Mouse (Mus musculus) heart, postnatal 36 days (tissue): ENCODE measurements around the gene Dnajc25. TPM values are rescaled to one million over a fixed set of nuclear protein-coding genes. Genes with fewer than 3 reads are reported as not detected.

ENCODE experiments used
- DNase-seq, 2 experiments: peaks; one replicate each; pipeline ENCODE4 v3.0.0; 2021 to 2022
- intact Hi-C: fragments of 180-260 bp; cut with DNase I; formaldehyde crosslinking; loops from one replicate; pipeline ENCODE4 v1.15.1; 2025
- total RNA-seq, 2 experiments: library from RNA; stranded (reverse); gene quantifications; 2 replicates each; pipeline ENCODE4 v1.2.3; 2021

The Dnajc25 gene
- total RNA-seq, 2 experiments from 2014 or later, result 18.7 to 19.5 TPM

GRCm38 (mm10) chr4:59047222-59047621 is 52.4 kb downstream of the Dnajc25 start:
- no peak for DNase-seq
- intact Hi-C loops, result no loop called here

- intact Hi-C loops, result no loop called here
- DNase-seq, result no peak
Measured at GRCm38 (mm10) chr4:59051081-59051480, 56.2 kb downstream of the Dnajc25 start.

GRCm38 (mm10) chr4:59057929-59058328 is 63.1 kb downstream of the Dnajc25 start:
- DNase-seq, result no peak
- intact Hi-C loops, result no loop called here

- no peak for DNase-seq
- intact Hi-C loops, result no loop called here
Measured at GRCm38 (mm10) chr4:59062526-59062925, 67.7 kb downstream of the Dnajc25 start.

GRCm38 (mm10) chr4:59069276-59069675 is 74.4 kb downstream of the Dnajc25 start:
- DNase-seq, result no peak
- intact Hi-C loops, result no loop called here

Other genes starting within 250 kb of the Dnajc25 start
- gene Olfr267, start 207.3 kb upstream of the Dnajc25 start, total RNA-seq, result not detected
- 100 to 1,000 TPM; 212 TPM for gene Ecpas, start 82.3 kb upstream of the Dnajc25 start, total RNA-seq
- gene Zkscan16, start 51.4 kb upstream of the Dnajc25 start, total RNA-seq, result not detected
- gene Ptgr1, start 7.9 kb upstream of the Dnajc25 start, total RNA-seq, result 1 to 10 TPM; 3.0 to 5.3 TPM
- 1 to 10 TPM; 2.7 TPM for gene Gm20503, start 8.1 kb downstream of the Dnajc25 start, total RNA-seq
- gene Gng10, start 40.0 kb downstream of the Dnajc25 start, total RNA-seq, result 10 to 100 TPM; 16.6 to 17.0 TPM
- not detected for gene AI481877, start 143.9 kb downstream of the Dnajc25 start, total RNA-seq
- gene Ugcg, start 194.2 kb downstream of the Dnajc25 start, total RNA-seq, result 10 to 100 TPM; 15.4 to 16.2 TPM